Mouse (Mus musculus) central nervous system, embryonic 18 days (tissue): ENCODE results near the gene Tprgl. TPM values are rescaled to one million over a fixed set of nuclear protein-coding genes. Genes with fewer than 3 reads are reported as not detected.

Experiments used
- polyA plus RNA-seq: library from polyadenylated mRNA; depleted of rRNA; stranded (reverse); fragments of >200 nt; gene quantifications from 2 replicates; pipeline ENCODE4 v1.2.3, GENCODE M21; 2012; rRNA removed

Gene Tprgl
- 162 and 169 TPM in 2 replicates for polyA plus RNA-seq

GRCm38 (mm10) chr4:154160538-154161390 lies at the start of gene Tprgl:
TSS of gene Tprgl (minus strand) at chr4:154160666.

GRCm38 (mm10) chr4:154170506-154171150 lies 10.2 kb upstream of the Tprgl start, which contains the start of gene Megf6:
TSS of gene Megf6 (plus strand) at chr4:154170730.

GRCm38 (mm10) chr4:154142211-154143040 lies 18.0 kb downstream of the Tprgl start, which contains the start of gene Wrap73:
TSS of gene Wrap73 (plus strand) at chr4:154142372.

GRCm38 (mm10) chr4:154140182-154140212 lies 20.5 kb downstream of the Tprgl start, which contains the start of gene Trp73:
TSS of gene Trp73 (minus strand) at chr4:154140208.

Other genes starting within 250 kb of the Tprgl start
- gene A430005L14Rik, start 203.4 kb downstream of the Tprgl start, polyA plus RNA-seq = 36.2 and 38.9 TPM in 2 replicates
- gene Dffb, start 185.5 kb downstream of the Tprgl start, polyA plus RNA-seq = 22.8 and 24.4 TPM in 2 replicates
- 15.5 and 15.6 TPM in 2 replicates for gene Cep104, start 185.5 kb downstream of the Tprgl start, polyA plus RNA-seq
- 48.4 and 50.2 TPM in 2 replicates for gene Lrrc47, start 148.9 kb downstream of the Tprgl start, polyA plus RNA-seq
- gene Smim1, start 134.4 kb downstream of the Tprgl start, polyA plus RNA-seq = 6.2 and 9.0 TPM in 2 replicates
- gene Ccdc27, start 118.0 kb downstream of the Tprgl start, polyA plus RNA-seq = not detected in 2 replicates
- gene Trp73, start 20.5 kb downstream of the Tprgl start, polyA plus RNA-seq = 2.1 and 3.0 TPM in 2 replicates
- gene Wrap73, start 18.3 kb downstream of the Tprgl start, polyA plus RNA-seq = 46.1 and 46.8 TPM in 2 replicates
- gene Megf6, start 10.1 kb upstream of the Tprgl start, polyA plus RNA-seq = 13.6 and 14.7 TPM in 2 replicates
- 1.8 and 2.3 TPM in 2 replicates for gene Arhgef16, start 141.0 kb upstream of the Tprgl start, polyA plus RNA-seq
- not detected in 2 replicates for gene B230104I21Rik, start 175.5 kb upstream of the Tprgl start, polyA plus RNA-seq